Mouse (Mus musculus) heart, postnatal 25 days (tissue): ENCODE data around the gene Pdk2. TPM values are rescaled to one million over a fixed set of nuclear protein-coding genes. Genes with fewer than 3 reads are reported as not detected.

Source experiments
- DNase-seq: peaks from one replicate; pipeline ENCODE4 v3.0.0; 2022; ENCODE audit warnings: low spot score
- intact Hi-C: fragments of 180-260 bp; cut with DNase I; formaldehyde crosslinking; loops from one replicate; pipeline ENCODE4 v1.15.1; 2025
- total RNA-seq, 2 experiments: library from RNA; stranded (reverse); gene quantifications; 2 replicates each; pipeline ENCODE4 v1.2.3; 2021

Gene Pdk2
- total RNA-seq, 2 experiments from 2014 or later, result 377 to 397 TPM

- DNase-seq, result no peak
- intact Hi-C loops, result loop anchor here (2.0 kb wide), 1 partner anchor 13 kb away; no protein-coding TSS in a partner anchor
Measured at GRCm38 (mm10) chr11:94991641-94992479, 49.3 kb downstream of the Pdk2 start.

DNA sequence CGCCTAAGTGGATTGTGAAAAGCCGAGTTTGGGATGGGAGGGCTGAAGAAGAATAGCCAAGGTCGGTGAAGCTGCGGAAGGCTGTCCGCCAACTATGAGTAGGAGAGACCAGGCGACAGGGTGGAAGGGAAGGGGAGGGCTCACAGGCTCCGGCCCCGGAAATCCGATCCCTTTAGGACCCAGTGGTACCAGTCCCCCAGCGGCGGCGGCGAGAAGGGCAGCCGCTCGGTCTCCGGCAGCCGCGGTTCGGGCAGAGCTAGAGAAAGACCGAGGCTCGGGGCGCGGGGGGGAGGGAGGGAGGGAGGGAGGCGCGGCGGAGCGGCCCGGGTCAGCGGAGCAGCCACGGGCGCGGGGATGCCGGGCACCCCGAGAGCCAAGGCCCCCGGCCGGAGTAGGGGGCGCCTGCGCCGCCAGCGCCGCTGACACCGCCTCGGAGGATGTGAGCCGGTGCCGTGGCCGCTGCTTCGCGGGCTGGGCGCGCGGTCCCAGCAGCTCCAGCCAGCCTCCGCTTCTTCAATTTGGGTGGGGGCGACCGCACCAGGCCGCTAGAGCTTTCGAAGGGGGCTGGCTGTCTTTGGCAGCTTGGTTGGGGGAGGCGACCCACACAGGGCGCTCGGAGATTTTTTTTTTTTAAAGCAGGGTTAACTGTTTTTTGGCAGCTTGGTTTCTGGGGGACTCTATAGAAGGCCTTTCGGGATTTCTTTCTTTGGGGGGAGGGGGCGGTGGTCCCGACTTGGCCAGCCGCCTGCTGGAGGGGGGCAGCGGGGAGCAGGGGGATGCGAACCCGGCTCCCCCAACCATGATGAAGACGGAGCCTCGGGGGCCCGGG is 50.2 kb downstream of the Pdk2 start, which contains the start of gene Ppp1r9b:
Ppp1r9b (plus strand) TSS at position 287 of the 829 bp plus-strand sequence.
- intact Hi-C loops, result no loop called here
- peak; percentile 90 for DNase-seq

- intact Hi-C loops, result no loop called here
- DNase-seq, result no peak
Measured at GRCm38 (mm10) chr11:94990102-94990748, 50.9 kb downstream of the Pdk2 start.

DNA sequence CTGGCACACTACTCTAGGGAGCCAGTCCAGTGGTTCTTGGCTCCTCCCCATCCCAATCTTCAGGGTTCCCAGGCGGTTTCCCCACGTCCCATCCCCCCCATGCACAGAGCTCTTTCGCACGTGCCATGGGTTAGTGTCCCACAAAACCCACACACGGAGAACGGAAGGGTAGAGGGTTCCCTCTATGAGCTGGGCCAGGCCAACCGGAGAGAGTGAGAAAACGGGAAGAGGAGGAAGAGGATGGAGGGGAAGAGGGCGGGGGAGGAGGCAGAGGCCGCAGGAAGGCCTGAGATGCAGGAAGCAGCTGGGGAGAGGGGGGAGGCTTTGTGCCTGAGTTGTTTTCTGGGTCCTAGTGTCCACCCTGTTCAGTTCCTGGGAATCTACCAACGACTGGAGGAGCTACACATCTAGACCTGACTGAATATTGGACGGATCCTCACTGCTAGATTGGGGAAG is 51.6 kb downstream of the Pdk2 start:
- intact Hi-C loops, result no loop called here
- peak; percentile 74 for DNase-seq

DNA sequence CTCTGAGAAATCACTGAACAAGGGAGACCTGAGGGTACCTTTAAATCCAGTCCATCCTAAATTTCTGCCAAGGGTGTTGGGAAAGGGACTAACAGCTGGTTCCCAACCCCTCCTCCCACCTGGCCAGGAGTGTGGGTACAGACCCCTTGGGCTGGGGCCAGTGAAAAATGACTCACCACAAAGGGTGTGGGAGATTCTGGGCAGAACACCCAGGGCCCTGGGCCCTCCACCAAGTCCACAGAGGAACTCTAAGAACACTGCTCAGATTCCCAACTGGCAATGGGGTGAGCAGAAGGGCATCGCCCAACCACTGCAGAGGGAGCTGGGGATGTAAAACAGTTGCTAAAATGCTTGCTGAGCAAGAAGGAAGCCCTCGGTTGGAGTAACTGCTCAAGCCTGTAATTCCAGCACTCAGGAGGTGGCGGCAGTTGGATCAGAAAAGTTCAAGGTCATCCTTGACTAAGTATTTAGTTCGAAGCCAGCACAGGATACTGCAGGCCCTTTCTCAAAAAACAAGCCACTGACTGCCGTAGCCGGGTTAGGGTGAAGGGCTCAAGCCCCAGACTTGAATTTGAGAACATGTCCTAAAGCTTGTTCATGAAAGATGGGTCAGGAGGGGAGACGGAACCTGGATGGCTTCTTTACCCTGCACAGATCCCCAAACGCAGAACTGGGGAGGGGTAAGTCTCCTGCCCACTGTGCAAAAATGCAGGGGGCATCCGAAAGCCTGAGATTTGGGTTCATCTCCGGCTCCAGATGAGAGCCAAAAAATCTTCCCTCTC is 52.2 kb downstream of the Pdk2 start:
- intact Hi-C loops, result no loop called here

GRCm38 (mm10) chr11:94987851-94988250 is 53.3 kb downstream of the Pdk2 start:
- intact Hi-C loops, result no loop called here

More for the DNA sequence above, 52.2 kb downstream of the Pdk2 start:
- DNase-seq, result no peak

GRCm38 (mm10) chr11:94987341-94987740 is 53.8 kb downstream of the Pdk2 start:
- DNase-seq, result no peak
- intact Hi-C loops, result no loop called here

More at GRCm38 (mm10) chr11:94987851-94988250, 53.3 kb downstream of the Pdk2 start:
- DNase-seq, result no peak

DNA sequence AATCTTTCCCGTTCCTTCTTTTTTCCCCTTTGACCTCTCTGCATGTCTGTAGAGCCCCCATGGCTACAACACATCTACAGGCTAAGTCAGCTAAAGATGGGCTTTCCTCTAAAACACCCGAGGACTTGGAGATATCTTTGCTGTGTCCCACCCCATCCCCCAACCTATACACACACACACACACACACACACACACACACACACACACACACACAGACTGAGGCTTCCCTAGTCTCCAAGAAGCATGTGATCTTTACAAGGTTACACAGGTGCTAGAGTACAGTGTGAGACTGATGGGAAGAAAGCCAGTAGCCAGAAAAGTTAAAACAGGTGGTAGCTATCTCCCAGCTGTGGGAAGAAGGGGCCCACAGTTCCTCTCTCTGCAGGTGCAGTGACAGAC is 54.7 kb downstream of the Pdk2 start:
- intact Hi-C loops, result no loop called here
- DNase-seq, result no peak

DNA sequence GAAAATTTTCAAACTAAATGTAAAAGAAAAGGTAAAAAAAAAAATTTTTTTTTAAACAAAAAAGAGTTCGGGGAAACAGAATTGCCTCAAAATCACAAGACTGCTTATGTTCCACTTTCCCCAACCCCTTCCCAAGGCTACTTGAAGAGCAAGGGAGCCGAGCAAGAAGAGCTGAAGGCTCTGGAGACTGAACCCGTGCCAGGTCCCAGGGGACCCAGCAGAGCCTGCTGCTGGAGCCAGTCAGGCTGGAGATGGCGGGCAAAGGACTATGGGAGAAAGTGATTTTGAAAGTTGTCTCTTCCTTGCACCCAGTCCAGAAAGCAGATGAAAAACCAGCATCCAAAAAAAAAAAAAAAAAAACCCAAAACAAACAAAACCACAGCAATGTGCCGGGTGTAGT is 55.3 kb downstream of the Pdk2 start:
- no peak for DNase-seq
- intact Hi-C loops, result no loop called here

DNA sequence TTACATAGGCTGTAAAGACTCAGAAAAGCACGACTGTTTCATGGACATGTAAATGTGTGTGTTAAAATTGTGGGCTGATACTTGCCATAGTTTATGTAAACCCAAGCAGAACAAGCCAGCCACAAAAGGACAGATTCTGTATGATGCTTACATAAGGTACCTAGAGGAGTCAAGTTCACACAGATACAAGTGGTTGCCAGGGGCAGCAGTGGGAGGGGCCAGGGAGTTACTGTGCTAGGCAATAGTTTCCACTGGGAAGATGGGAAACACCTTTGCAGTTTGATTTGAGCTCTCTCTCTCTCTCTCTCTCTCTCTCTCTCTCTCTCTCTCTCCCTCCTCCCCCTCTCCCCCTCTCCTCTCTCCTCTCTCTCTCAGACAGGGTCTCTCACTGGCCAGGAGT is 56.0 kb downstream of the Pdk2 start:
- no peak for DNase-seq
- intact Hi-C loops, result no loop called here

- intact Hi-C loops, result loop anchor here (1.0 to 2.0 kb wide), 2 partner anchors 13 to 21 kb away; no protein-coding TSS in a partner anchor
- DNase-seq, result no peak
Measured at GRCm38 (mm10) chr11:94979462-94980179, 61.5 kb downstream of the Pdk2 start.

DNA sequence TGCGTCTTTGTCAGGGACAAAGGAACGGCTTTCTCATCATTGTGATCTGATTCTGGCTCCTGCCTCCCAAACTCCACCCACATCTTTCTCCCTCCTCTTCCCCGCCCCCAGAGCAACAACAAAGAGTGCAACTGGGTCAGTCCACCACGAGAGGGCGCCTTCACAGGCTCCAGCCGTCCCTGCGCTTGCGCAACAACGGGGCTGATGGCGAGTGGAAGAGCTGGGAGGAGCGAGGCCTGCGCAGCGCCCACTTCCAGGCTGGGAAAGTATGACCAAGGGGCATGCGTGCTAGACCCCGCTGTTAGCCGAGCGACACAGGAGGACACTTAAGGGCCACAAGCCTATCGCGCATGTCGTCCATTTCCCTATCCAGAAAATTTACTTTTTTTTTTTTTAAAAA is 62.2 kb downstream of the Pdk2 start:
- intact Hi-C loops, result loop anchor here (1.0 to 2.0 kb wide), 2 partner anchors 14 to 21 kb away; no protein-coding TSS in a partner anchor
- peak; percentile 94 for DNase-seq

DNA sequence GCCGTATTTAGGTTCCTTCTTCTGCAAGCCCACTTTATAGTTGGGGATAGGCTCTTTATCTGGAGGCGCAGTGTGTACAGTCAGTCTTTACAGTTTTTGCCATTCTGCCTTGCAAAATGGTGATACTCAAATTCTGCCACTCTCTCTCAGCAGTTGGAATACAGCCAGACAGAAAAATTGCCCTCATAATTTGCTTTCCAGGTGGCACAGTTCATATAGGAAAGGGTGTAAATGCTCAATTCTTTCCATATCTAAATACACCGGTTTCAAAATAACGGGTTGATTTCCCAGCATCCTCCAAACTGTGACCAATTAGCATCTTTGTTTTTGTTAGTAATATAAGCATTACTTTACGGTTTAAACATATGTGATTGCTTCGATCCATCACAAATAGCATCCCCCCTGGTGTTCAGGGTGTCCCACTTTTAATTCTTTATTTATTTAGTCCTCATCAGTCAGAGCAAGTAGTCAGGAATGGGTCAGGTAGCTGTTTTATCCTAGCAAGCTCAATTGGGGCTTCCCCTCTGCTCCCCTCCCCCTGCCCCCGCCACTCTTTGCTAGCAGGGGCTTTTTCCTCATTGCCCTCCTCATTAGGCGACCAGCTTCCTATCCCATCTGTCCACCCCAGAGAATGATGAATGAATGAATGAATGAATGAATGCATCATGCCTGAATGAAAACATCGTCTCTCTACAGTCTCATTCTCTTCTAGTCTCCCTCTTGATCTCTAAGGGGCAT is 62.8 kb downstream of the Pdk2 start:
- intact Hi-C loops, result loop anchor here (2.0 kb wide), 1 partner anchor 14 kb away; no protein-coding TSS in a partner anchor
- DNase-seq, result no peak

Other genes starting within 250 kb of the Pdk2 start
- gene Col1a1, start 105.1 kb downstream of the Pdk2 start, total RNA-seq, result 100 to 1,000 TPM; 182 to 211 TPM
- not detected for gene Hils1, start 73.8 kb downstream of the Pdk2 start, total RNA-seq
- 100 to 1,000 TPM; 142 to 163 TPM for gene Sgca, start 65.0 kb downstream of the Pdk2 start, total RNA-seq
- gene Ppp1r9b, start 50.3 kb downstream of the Pdk2 start, total RNA-seq, result 10 to 100 TPM; 45.5 to 52.6 TPM
- 1 to 10 TPM; 1.2 to 1.5 TPM for gene Samd14, start 31.5 kb downstream of the Pdk2 start, total RNA-seq
- 10 to 100 TPM; 10.8 to 11.7 TPM for gene Itga3, start 35.4 kb upstream of the Pdk2 start, total RNA-seq
- not detected for gene Dlx3, start 78.8 kb upstream of the Pdk2 start, total RNA-seq
- under 1 TPM in 1 of 2 experiments, not detected in 1; 0.11 TPM for gene Dlx4, start 104.9 kb upstream of the Pdk2 start, total RNA-seq
- not detected for gene Tac4, start 220.2 kb upstream of the Pdk2 start, total RNA-seq